Mouse (Mus musculus) thymus, adult 2 months (tissue): ENCODE measurements around the gene Mfn2.

Source experiments
- CTCF ChIP-seq: fragments of 200-500 bp; IDR thresholded peaks from 2 replicates; pipeline ENCODE4 v1.5.1; 2012; ENCODE audit warnings: mild to moderate bottlenecking, control low read depth, low read length, moderate library complexity, borderline replicate concordance; ENCODE audit not compliant: control insufficient read depth, poor library complexity, insufficient read depth; ENCODE audit errors: extremely low read depth
- POLR2A ChIP-seq: fragments of 200-500 bp; IDR thresholded peaks from 2 replicates; pipeline ENCODE4 v1.6.1; 2012; ENCODE audit warnings: mild to moderate bottlenecking, low read length, control low read depth, moderate library complexity; ENCODE audit not compliant: control insufficient read depth, poor library complexity, insufficient read depth; ENCODE audit errors: extremely low read depth

- no peak for TF ChIP-seq POLR2A
- no peak for TF ChIP-seq CTCF
Observed at GRCm38 (mm10) chr4:147848584-147848991, 55.9 kb downstream of the Mfn2 start.
